Mouse (Mus musculus) lung, postnatal 0 days (tissue): Measurements from ENCODE around the gene Kctd4. TPM values are rescaled to one million over a fixed set of nuclear protein-coding genes. Genes with fewer than 3 reads are reported as not detected.
A peak's percentile ranks its signal among the peaks of the same experiment; 100 is the strongest.

Source experiments
- ATAC-seq: fragments of 200-750 bp; cut with Nextera tagmentation; 2 replicates; pipeline ENCODE4 v1.8.0; 2017; ENCODE audit warnings: moderate library complexity
- DNase-seq: peaks from one replicate; pipeline ENCODE4 v3.0.0-alpha.2; 2016; ENCODE audit warnings: low spot score
- H3K27ac ChIP-seq: fragments of 300-500 bp; sonication (generic); 2 replicates; pipeline ENCODE4 v1.5.1; 2014; ENCODE audit warnings: antibody characterized with exemption, mild to moderate bottlenecking, low read length, mixed read lengths
- H3K27me3 ChIP-seq: fragments of 300-500 bp; sonication (generic); replicated peaks from 2 replicates; pipeline ENCODE4 v1.6.1; 2014; ENCODE audit warnings: low read length, mixed read lengths; ENCODE audit not compliant: insufficient read depth
- H3K36me3 ChIP-seq: fragments of 300-500 bp; sonication (generic); 2 replicates; pipeline ENCODE4 v1.6.1; 2014; ENCODE audit warnings: low read length, mixed read lengths; ENCODE audit not compliant: insufficient read depth
- H3K4me1 ChIP-seq: fragments of 300-500 bp; sonication (generic); 2 replicates; pipeline ENCODE4 v1.6.1; 2014; ENCODE audit warnings: antibody characterized with exemption, low read depth, low read length, mixed read lengths; ENCODE audit not compliant: insufficient read depth
- H3K4me2 ChIP-seq: fragments of 300-500 bp; sonication (generic); replicated peaks from 2 replicates; pipeline ENCODE4 v1.6.1; 2014; ENCODE audit warnings: low read depth, mild to moderate bottlenecking, low read length, moderate library complexity, mixed read lengths
- H3K4me3 ChIP-seq: fragments of 300-500 bp; sonication (generic); 2 replicates; pipeline ENCODE4 v1.5.1; 2014; ENCODE audit warnings: low read depth, low read length
- H3K9ac ChIP-seq: fragments of 300-500 bp; sonication (generic); replicated peaks from 2 replicates; pipeline ENCODE4 v1.6.1; 2014; ENCODE audit warnings: low read depth, mild to moderate bottlenecking
- H3K9me3 ChIP-seq: fragments of 300-500 bp; sonication (generic); 2 replicates; pipeline ENCODE4 v1.6.1; 2016; ENCODE audit warnings: low read length, mixed read lengths
- CTCF ChIP-seq: IDR thresholded peaks from 2 replicates; pipeline ENCODE4 v1.5.1; 2016; ENCODE audit warnings: antibody characterized with exemption, mild to moderate bottlenecking
- EP300 ChIP-seq: IDR thresholded peaks from 2 replicates; pipeline ENCODE4 v1.6.1; 2016; ENCODE audit warnings: antibody characterized with exemption, mild to moderate bottlenecking, control low read depth
- WGBS: fragments of 180-500 bp; shearing (Covaris S2); extraction: QIAGEN DNeasy Blood & Tissue Kit; methylation state at CpG from one replicate; pipeline ENCODE4 v1.1.7; 2014; 5-methylcytosine and 5-hydroxymethylcytosine counted together
- polyA plus RNA-seq: library from polyadenylated mRNA; unstranded; fragments of >200 nt; fragmentation: Nextera tagmentation; extraction: Ambion mirVana; gene quantifications from 2 replicates; pipeline ENCODE4 v1.2.1, GENCODE M21; 2015

The Kctd4 gene
- polyA plus RNA-seq, 1 experiment from 2014 or later = 0.21 TPM

GRCm38 (mm10) chr14:76001781-76002180, 47.0 kb downstream of the Kctd4 start:
- 42% methylated on average over 4 of the region's 4 CpGs for WGBS
- no peak for ATAC-seq

GRCm38 (mm10) chr14:76005011-76005410, 50.2 kb downstream of the Kctd4 start:
- no peak for ATAC-seq
- Histone ChIP-seq H3K27ac (no peak overlapping the region), H3K9me3 (no peaks in the 10 kb centered on the region), H3K4me3 (no peak overlapping the region), H3K27me3 (no peaks in the 10 kb centered on the region), H3K4me1 (no peaks in the 10 kb centered on the region), H3K36me3 (no peaks in the 10 kb centered on the region), H3K9ac (no peak overlapping the region), H3K4me2 (no peak overlapping the region)
- no peak for DNase-seq
- WGBS = 88% methylated on average over 3 of the region's 4 CpGs
- TF ChIP-seq CTCF (no peak), EP300 (no peak)

More at GRCm38 (mm10) chr14:76001781-76002180, 47.0 kb downstream of the Kctd4 start:
- DNase-seq = no peak
- no peaks in the 10 kb centered on the region for H3K4me1 ChIP-seq
- no peak overlapping the region for H3K4me2 ChIP-seq
- H3K9ac ChIP-seq = no peak overlapping the region
- H3K27me3 ChIP-seq = no peaks in the 10 kb centered on the region
- TF ChIP-seq EP300 (no peak), CTCF (no peak)
- no peak overlapping the region for H3K27ac ChIP-seq
- no peaks in the 10 kb centered on the region for H3K9me3 ChIP-seq
- H3K36me3 ChIP-seq = no peaks in the 10 kb centered on the region
- no peak overlapping the region for H3K4me3 ChIP-seq

DNA sequence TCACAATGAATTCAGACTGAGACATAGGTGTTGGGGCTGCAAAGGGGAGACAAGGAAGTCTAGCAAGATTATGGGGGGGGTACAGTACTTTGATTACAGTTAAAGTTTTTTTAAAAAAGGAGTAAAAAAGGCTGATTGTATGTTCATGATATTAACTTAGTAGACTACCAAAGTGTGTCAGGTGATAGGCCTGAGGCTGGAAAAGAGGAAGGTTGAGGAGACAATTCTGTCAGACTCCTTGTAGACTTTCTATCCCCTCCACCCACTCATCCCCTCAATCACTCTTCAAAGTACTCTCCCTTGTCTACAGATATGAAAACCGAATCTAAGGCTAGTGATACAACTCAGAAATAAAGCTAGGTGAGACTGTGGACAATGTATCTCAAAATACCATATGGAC, 53.4 kb downstream of the Kctd4 start:
- DNase-seq = no peak
- no peaks in the 10 kb centered on the region for H3K27me3 ChIP-seq

DNA sequence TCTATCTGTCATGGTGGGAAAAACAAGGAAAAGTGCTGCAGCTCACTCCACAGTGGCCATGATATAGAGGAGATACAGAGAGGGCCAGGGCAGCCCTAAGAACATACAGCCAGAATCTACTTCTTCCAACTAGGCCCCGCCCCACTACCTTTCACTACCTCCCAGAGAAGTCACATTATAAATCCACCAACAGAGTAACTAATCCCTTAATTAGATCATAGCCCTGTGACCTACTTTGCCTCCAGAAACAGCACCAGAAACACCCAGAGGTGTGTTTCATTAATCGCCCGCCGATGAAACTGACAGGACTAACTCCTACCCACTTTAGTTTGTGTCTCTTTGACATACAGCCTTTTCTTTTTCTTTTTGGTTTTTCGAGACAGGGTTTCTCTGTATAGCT, 54.4 kb downstream of the Kctd4 start:
- DNase-seq = no peak
- Histone ChIP-seq H3K27me3 (no peaks in the 10 kb centered on the region), H3K4me2 (peak overlapping the region; percentile 72; the same call in 1 of the 2 replicates), H3K27ac (no peak overlapping the region), H3K4me1 (no peaks in the 10 kb centered on the region; the same call in 1 of the 2 replicates), H3K36me3 (no peaks in the 10 kb centered on the region), H3K4me3 (no peak overlapping the region), H3K9ac (no peak overlapping the region), H3K9me3 (no peaks in the 10 kb centered on the region)
- TF ChIP-seq CTCF = no peak
- no peak for TF ChIP-seq EP300
- 84% methylated on average over 5 of the region's 5 CpGs for WGBS
- ATAC-seq = no peak

More for the DNA sequence above, 53.4 kb downstream of the Kctd4 start:
- Histone ChIP-seq H3K4me2 (no peak overlapping the region), H3K9ac (no peak overlapping the region), H3K4me1 (no peaks in the 10 kb centered on the region; the same call in 1 of the 2 replicates), H3K9me3 (no peaks in the 10 kb centered on the region), H3K4me3 (no peak overlapping the region), H3K36me3 (no peaks in the 10 kb centered on the region), H3K27ac (no peak overlapping the region)
- WGBS = 90% methylated on average over 1 of the region's 1 CpGs
- no peak for ATAC-seq
- no peak for TF ChIP-seq EP300
- no peak for TF ChIP-seq CTCF

GRCm38 (mm10) chr14:76010102-76011061, 55.6 kb downstream of the Kctd4 start, which contains the start of gene Gtf2f2:
Gtf2f2 (minus strand) TSS chr14:76010865.
- no peak for TF ChIP-seq CTCF
- TF ChIP-seq EP300 = no peak
- no peaks in the 10 kb centered on the region for H3K27me3 ChIP-seq
- peak; percentile 95 for DNase-seq
- 1% methylated on average over 67 of the region's 67 CpGs for WGBS
- ATAC-seq = peak; percentile 96
- H3K4me3 ChIP-seq = peak within 1 kb of the TSS; percentile 77
- no peaks in the 10 kb centered on the region for H3K36me3 ChIP-seq
- H3K4me1 ChIP-seq = no peaks in the 10 kb centered on the region; the same call in 1 of the 2 replicates
- peak within 1 kb of the TSS; percentile 85 for H3K9ac ChIP-seq
- peak within 1 kb of the TSS; percentile 72 for H3K4me2 ChIP-seq
- H3K27ac ChIP-seq = peak within 1 kb of the TSS; percentile 86
- H3K9me3 ChIP-seq = no peaks in the 10 kb centered on the region

DNA sequence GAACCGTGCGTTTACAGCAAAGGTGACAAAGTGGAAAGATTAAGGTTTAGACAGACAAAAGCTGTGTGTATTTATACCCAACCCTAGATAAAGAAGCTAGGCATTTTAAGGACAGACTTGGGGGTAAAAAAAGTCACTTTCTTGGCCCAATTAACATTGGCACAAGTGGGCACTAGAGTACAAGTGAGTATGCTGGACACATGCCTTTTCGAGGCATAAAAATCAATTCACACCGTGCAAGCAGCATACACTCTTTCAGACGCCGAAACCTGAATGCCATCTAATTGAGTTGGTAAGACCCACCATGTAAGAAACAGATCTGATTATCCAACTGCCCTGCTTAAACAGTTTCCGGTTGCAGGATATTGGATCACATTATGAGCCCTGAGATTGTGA, 56.3 kb downstream of the Kctd4 start:
- Histone ChIP-seq H3K4me1 (no peaks in the 10 kb centered on the region; the same call in 1 of the 2 replicates), H3K4me3 (peak overlapping the region; percentile 77; the same call in 1 of the 2 replicates), H3K27me3 (no peaks in the 10 kb centered on the region), H3K27ac (no peak overlapping the region), H3K9me3 (no peaks in the 10 kb centered on the region), H3K9ac (no peak overlapping the region), H3K36me3 (no peaks in the 10 kb centered on the region), H3K4me2 (peak overlapping the region; percentile 72)
- WGBS = 26% methylated on average over 7 of the region's 7 CpGs
- no peak for TF ChIP-seq CTCF
- TF ChIP-seq EP300 = no peak
- ATAC-seq (peak; percentile 11; the same call in 1 of the 2 replicates), DNase-seq (no peak)
